Mouse (Mus musculus): ENCODE measurements around the gene Nck1. TPM values are rescaled to one million over a fixed set of nuclear protein-coding genes. Genes with fewer than 3 reads are reported as not detected.
A peak's percentile ranks its signal among the peaks of the same experiment; 100 is the strongest.

Nck1 gene
- polyA plus RNA-seq, 1 experiment from 2014 or later = 46.5 TPM

DNA sequence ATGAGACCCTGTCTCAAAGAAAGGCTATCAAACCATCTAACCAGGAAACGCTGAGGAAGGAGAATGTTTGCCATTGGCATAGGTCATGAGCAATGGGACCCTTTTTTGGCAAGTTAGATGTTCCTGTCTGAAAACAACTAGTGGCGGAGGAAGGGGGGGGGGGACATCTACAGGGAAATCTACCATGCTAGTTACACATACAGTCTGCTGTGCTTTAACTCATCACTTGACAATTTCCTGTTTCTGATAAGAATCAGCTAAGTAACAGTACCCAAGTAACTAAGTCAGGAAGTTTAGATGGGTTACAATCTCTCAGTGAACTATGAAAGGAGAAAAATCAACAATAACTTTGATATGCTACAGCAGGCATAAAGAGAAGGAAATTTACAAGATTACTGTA, 23.9 kb downstream of the Nck1 start:
- Histone ChIP-seq H3K36me3 (ENCODE audit: control insufficient read depth, insufficient read depth) (no peaks in the 10 kb centered on the region), H3K4me2 (replicated peaks; ENCODE audit: low read depth) (no peak overlapping the region), H3K27me3 (replicated peaks; ENCODE audit: control insufficient read depth, insufficient read depth, low read length) (no peaks in the 10 kb centered on the region), H3K9ac (ENCODE audit: low read depth, low read length) (no peak overlapping the region), H3K4me3 (ENCODE audit: low read depth, low read length) (no peak overlapping the region), H3K9me3 (ENCODE audit: control insufficient read depth) (no peaks in the 10 kb centered on the region), H3K4me1 (replicated peaks; ENCODE audit: control insufficient read depth, insufficient read depth, low read length) (no peaks in the 10 kb centered on the region), H3K27ac (ENCODE audit: low read depth, low read length) (no peak overlapping the region)
- no peak for TF ChIP-seq CTCF (IDR thresholded peaks at IDR 0.05; ENCODE audit: low read depth)
- 74% methylated on average over 2 of the region's 2 CpGs for WGBS
- no peak for ATAC-seq

DNA sequence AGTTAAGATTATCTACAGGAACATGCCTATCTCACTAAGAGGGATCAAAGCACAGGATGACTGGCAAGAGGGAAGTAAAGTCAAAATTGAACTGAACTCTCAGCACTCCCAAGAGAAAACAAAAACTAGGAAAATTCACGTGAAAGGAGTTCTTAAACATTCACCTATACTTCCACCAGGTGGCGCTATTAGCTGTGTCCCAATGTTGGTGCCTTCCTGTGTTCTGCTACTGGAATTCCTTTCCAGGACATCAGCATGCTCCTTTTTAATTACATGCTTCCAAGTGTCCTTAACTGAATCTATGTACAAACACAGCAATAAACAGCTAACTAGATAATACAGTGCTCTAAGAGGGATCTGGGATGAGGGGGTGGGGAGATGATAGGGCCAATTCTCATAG, 25.3 kb downstream of the Nck1 start:
- Histone ChIP-seq H3K4me1 (replicated peaks; ENCODE audit: control insufficient read depth, insufficient read depth, low read length) (no peaks in the 10 kb centered on the region), H3K36me3 (ENCODE audit: control insufficient read depth, insufficient read depth) (no peaks in the 10 kb centered on the region), H3K4me3 (ENCODE audit: low read depth, low read length) (no peak overlapping the region), H3K9me3 (ENCODE audit: control insufficient read depth) (no peaks in the 10 kb centered on the region), H3K27ac (ENCODE audit: low read depth, low read length) (no peak overlapping the region), H3K27me3 (replicated peaks; ENCODE audit: control insufficient read depth, insufficient read depth, low read length) (no peaks in the 10 kb centered on the region), H3K9ac (ENCODE audit: low read depth, low read length) (no peak overlapping the region), H3K4me2 (replicated peaks; ENCODE audit: low read depth) (no peak overlapping the region)
- WGBS = 0% methylated on average over 2 of the region's 2 CpGs
- TF ChIP-seq CTCF (IDR thresholded peaks at IDR 0.05; ENCODE audit: low read depth) = peak; percentile 92
- ATAC-seq = no peak

- Histone ChIP-seq H3K27ac (ENCODE audit: low read depth, low read length) (no peak overlapping the region), H3K9me3 (ENCODE audit: control insufficient read depth) (no peaks in the 10 kb centered on the region), H3K27me3 (replicated peaks; ENCODE audit: control insufficient read depth, insufficient read depth, low read length) (no peaks in the 10 kb centered on the region), H3K9ac (ENCODE audit: low read depth, low read length) (no peak overlapping the region), H3K36me3 (ENCODE audit: control insufficient read depth, insufficient read depth) (no peaks in the 10 kb centered on the region), H3K4me2 (replicated peaks; ENCODE audit: low read depth) (no peak overlapping the region), H3K4me3 (ENCODE audit: low read depth, low read length) (no peak overlapping the region), H3K4me1 (replicated peaks; ENCODE audit: control insufficient read depth, insufficient read depth, low read length) (no peaks in the 10 kb centered on the region)
- ATAC-seq = no peak
- 96% methylated on average over 3 of the region's 3 CpGs for WGBS
- peak; percentile 53 for TF ChIP-seq CTCF (IDR thresholded peaks at IDR 0.05; ENCODE audit: low read depth)
Observed at GRCm38 (mm10) chr9:100520012-100520411, 25.9 kb downstream of the Nck1 start.

DNA sequence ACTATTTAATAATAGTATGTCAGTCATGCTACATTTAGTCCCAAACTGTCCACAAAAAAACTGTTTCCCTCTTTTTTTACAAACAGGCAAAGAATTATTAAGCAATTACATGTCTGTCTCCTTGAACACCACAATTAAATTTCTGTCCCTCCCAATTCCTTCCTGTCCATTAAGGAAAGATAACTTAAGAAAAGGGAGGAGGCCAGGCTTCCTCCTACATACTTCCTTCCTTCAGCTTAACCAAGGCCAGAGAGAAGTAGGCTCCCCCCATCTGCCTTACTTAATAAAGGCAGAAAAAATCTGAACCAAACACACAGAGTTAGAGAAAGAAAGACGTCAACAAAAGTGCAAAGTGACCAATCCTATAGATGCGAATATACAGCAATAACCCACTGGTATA, 38.4 kb downstream of the Nck1 start:
- Histone ChIP-seq H3K27ac (ENCODE audit: low read depth, low read length) (no peak overlapping the region), H3K27me3 (replicated peaks; ENCODE audit: control insufficient read depth, insufficient read depth, low read length) (no peaks in the 10 kb centered on the region), H3K4me2 (replicated peaks; ENCODE audit: low read depth) (no peak overlapping the region), H3K9me3 (ENCODE audit: control insufficient read depth) (no peaks in the 10 kb centered on the region), H3K9ac (ENCODE audit: low read depth, low read length) (no peak overlapping the region), H3K36me3 (ENCODE audit: control insufficient read depth, insufficient read depth) (no peaks in the 10 kb centered on the region), H3K4me1 (replicated peaks; ENCODE audit: control insufficient read depth, insufficient read depth, low read length) (no peaks in the 10 kb centered on the region), H3K4me3 (ENCODE audit: low read depth, low read length) (no peak overlapping the region)
- no peak for TF ChIP-seq CTCF (IDR thresholded peaks at IDR 0.05; ENCODE audit: low read depth)
- 89% methylated on average over 2 of the region's 2 CpGs for WGBS
- no peak for ATAC-seq

GRCm38 (mm10) chr9:100506652-100507051, 39.3 kb downstream of the Nck1 start:
- H3K27ac ChIP-seq (ENCODE audit: low read depth, low read length) = peak overlapping the region; percentile 46; the same call in 1 of the 2 replicates
- no peaks in the 10 kb centered on the region for H3K9me3 ChIP-seq (ENCODE audit: control insufficient read depth)
- H3K9ac ChIP-seq (ENCODE audit: low read depth, low read length) = no peak overlapping the region
- peak overlapping the region; percentile 53 for H3K4me2 ChIP-seq (replicated peaks; ENCODE audit: low read depth)
- H3K27me3 ChIP-seq (replicated peaks; ENCODE audit: control insufficient read depth, insufficient read depth, low read length) = no peaks in the 10 kb centered on the region
- TF ChIP-seq CTCF (IDR thresholded peaks at IDR 0.05; ENCODE audit: low read depth) = no peak
- H3K4me1 ChIP-seq (replicated peaks; ENCODE audit: control insufficient read depth, insufficient read depth, low read length) = no peaks in the 10 kb centered on the region
- WGBS = 12% methylated on average over 2 of the region's 2 CpGs
- ATAC-seq = no peak
- no peaks in the 10 kb centered on the region for H3K36me3 ChIP-seq (ENCODE audit: control insufficient read depth, insufficient read depth)
- peak overlapping the region; percentile 34 for H3K4me3 ChIP-seq (ENCODE audit: low read depth, low read length)

GRCm38 (mm10) chr9:100505498-100505897, 40.4 kb downstream of the Nck1 start:
- Histone ChIP-seq H3K27ac (ENCODE audit: low read depth, low read length) (0 out of 2 replicates have a peak overlapping the region, but pooled peaks have one; percentile 21), H3K4me3 (ENCODE audit: low read depth, low read length) (peak overlapping the region; percentile 34), H3K9me3 (ENCODE audit: control insufficient read depth) (no peaks in the 10 kb centered on the region), H3K36me3 (ENCODE audit: control insufficient read depth, insufficient read depth) (no peaks in the 10 kb centered on the region), H3K4me1 (replicated peaks; ENCODE audit: control insufficient read depth, insufficient read depth, low read length) (no peaks in the 10 kb centered on the region), H3K4me2 (replicated peaks; ENCODE audit: low read depth) (peak overlapping the region; percentile 53), H3K27me3 (replicated peaks; ENCODE audit: control insufficient read depth, insufficient read depth, low read length) (no peaks in the 10 kb centered on the region), H3K9ac (ENCODE audit: low read depth, low read length) (peak overlapping the region; percentile 28; the same call in 1 of the 2 replicates)
- TF ChIP-seq CTCF (IDR thresholded peaks at IDR 0.05; ENCODE audit: low read depth) = no peak
- WGBS = 65% methylated on average over 4 of the region's 4 CpGs
- no peak for ATAC-seq
